Mouse (Mus musculus): ENCODE measurements around the gene Nudt19. TPM values are rescaled to one million over a fixed set of nuclear protein-coding genes. Genes with fewer than 3 reads are reported as not detected.

Gene Nudt19
- polyA plus RNA-seq, 1 experiment from 2014 or later: 135 TPM

DNA sequence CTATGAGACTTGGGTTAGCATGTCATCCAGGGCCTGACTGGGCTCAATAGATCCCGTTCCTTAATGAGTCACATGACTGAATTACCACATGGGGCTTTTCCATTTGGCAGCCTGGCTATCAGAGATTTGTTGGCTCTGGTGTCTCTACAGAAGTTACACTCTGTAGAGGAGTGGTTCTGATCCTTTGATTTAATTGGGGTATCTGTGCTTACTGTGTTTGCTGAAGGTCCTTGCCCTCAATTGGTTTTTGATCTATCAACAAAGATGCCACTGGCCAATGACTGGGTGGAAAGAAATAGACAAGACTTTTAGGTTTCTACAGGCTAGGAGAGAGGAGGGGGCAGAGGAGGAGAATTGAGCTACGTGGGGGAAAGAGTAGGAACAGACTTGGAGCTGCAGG lies 2.6 kb upstream of the Nudt19 start:
- H3K4me2 ChIP-seq (ENCODE audit: low read length): no peak overlapping the region
- H3K9me3 ChIP-seq (replicated peaks; ENCODE audit: low read length): no peaks in the 10 kb centered on the region
- H3K9ac ChIP-seq (ENCODE audit: low read depth, low read length): no peak overlapping the region
- no peaks in the 10 kb centered on the region for H3K36me3 ChIP-seq (ENCODE audit: insufficient read depth, low read length)
- no peaks in the 10 kb centered on the region; the same call in 1 of the 2 replicates for H3K4me1 ChIP-seq (replicated peaks; ENCODE audit: insufficient read depth, low read length)
- TF ChIP-seq CTCF (IDR thresholded peaks at IDR 0.05; ENCODE audit: low read depth): no peak
- H3K4me3 ChIP-seq (replicated peaks; ENCODE audit: low read depth, low read length): no peak overlapping the region
- ATAC-seq (replicated peaks; ENCODE audit: low FRiP score, low read depth) (no peak), DNase-seq (ENCODE audit: low spot score) (no peak)
- no peak overlapping the region for H3K27ac ChIP-seq
- WGBS: 57% methylated on average over 2 of the region's 2 CpGs
- no peaks in the 10 kb centered on the region for H3K27me3 ChIP-seq (ENCODE audit: insufficient read depth, low read length)

DNA sequence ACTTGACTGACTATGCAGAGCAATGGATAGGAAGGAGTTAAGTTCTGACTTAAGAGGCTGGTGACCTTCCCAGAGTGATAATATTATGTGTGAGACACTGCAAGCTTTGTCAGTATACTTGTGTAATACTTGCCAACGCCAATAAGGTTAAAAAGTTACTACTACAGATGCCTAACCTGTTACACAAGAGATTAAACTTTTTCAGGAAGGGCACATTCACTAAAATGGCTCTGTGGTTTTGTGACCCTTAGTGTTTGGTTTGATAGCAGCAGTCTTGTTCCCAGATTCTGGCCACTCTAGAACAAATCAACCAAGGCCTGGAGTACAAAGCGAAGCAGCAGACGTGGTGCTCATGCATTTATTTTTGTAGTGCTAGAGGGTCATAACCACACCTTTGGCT lies 1.5 kb upstream of the Nudt19 start:
- ATAC-seq (replicated peaks; ENCODE audit: low FRiP score, low read depth): no peak
- Histone ChIP-seq H3K4me1 (replicated peaks; ENCODE audit: insufficient read depth, low read length) (no peaks in the 10 kb centered on the region; the same call in 1 of the 2 replicates), H3K9ac (ENCODE audit: low read depth, low read length) (no peak overlapping the region), H3K4me2 (ENCODE audit: low read length) (no peak overlapping the region), H3K27ac (peak overlapping the region; percentile 51; the same call in 1 of the 2 replicates), H3K4me3 (replicated peaks; ENCODE audit: low read depth, low read length) (no peak overlapping the region), H3K9me3 (replicated peaks; ENCODE audit: low read length) (no peaks in the 10 kb centered on the region), H3K27me3 (ENCODE audit: insufficient read depth, low read length) (no peaks in the 10 kb centered on the region), H3K36me3 (ENCODE audit: insufficient read depth, low read length) (no peaks in the 10 kb centered on the region)
- TF ChIP-seq CTCF (IDR thresholded peaks at IDR 0.05; ENCODE audit: low read depth): no peak
- DNase-seq (ENCODE audit: low spot score): no peak
- WGBS: 75% methylated on average over 3 of the region's 3 CpGs

DNA sequence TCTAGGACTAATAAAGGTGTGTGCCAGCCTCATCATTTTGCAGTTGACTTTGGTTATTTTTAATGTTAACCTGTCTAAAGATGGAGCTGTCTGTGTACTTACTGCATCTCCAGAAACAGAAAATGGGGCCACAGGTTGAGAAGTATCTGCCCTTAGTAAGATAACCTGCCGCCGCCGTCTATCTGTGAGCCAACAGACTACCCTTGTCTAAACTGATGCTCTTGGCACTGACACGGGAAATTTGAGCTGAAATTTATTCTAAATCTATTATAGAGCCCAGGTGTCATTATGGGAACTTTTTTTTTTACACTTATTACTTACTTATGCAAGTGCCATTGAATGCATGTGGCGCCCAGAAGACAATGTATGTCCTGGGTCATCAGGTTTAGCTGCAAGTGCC lies 801 bp upstream of the Nudt19 start:
- ATAC-seq (replicated peaks; ENCODE audit: low FRiP score, low read depth): no peak
- DNase-seq (ENCODE audit: low spot score): no peak

DNA sequence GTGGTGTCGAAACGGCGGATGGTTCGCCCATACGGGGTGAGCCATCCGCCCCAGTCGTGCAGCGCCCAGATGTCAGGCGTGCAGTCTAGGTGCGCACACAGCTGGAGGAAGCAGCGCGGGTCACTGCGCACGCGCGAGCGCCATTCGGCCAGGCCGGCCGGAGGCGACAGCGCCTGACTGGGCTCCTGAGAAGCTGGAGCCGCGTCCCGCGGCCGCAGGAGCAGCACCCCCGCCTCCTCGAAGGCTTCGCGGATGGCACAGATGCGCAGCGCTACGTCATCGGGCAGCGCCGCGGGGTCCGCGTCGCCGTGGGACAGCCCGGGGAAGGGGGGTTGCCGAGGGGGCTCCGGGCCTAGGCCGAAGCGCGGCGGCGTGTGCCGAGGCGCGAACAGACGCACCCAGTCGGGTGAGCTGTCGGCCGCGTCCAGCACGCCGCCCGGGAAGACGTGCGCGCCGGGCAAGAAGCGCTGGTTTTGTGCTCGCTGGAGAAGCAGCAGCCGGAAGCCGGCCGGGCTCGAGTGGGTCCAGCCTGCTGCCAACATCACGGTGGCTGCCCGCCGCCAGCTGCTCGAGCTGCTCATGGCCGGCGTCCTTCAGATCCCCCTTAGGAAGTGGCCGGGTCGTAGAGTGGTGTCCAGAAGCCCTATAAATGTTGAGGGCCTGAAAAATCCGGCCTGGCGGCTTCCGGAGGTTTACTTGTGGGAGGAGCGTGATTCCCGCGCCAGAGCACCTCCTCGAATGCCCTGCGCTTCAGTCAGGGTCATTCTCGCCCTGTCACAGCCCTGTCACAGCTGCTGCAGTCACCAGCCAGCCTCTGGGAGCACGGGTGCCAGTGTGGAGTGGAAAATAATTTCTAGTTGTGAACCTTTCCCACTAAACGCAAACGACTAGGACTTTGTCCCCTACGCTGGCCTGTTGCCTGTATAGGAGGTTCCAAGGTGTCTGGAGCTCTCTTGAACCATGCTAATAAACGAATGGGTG lies 590 bp downstream of the Nudt19 start:
- no peaks in the 10 kb centered on the region; the same call in 1 of the 2 replicates for H3K4me1 ChIP-seq (replicated peaks; ENCODE audit: insufficient read depth, low read length)
- DNase-seq (ENCODE audit: low spot score) (peak; percentile 90), ATAC-seq (replicated peaks; ENCODE audit: low FRiP score, low read depth) (peak; percentile 90)
- no peaks in the 10 kb centered on the region for H3K9me3 ChIP-seq (replicated peaks; ENCODE audit: low read length)
- peak overlapping the region; percentile 77 for H3K4me3 ChIP-seq (replicated peaks; ENCODE audit: low read depth, low read length)
- under 1% methylated on average over 92 of the region's 93 CpGs for WGBS
- no peaks in the 10 kb centered on the region for H3K27me3 ChIP-seq (ENCODE audit: insufficient read depth, low read length)
- no peak for TF ChIP-seq CTCF (IDR thresholded peaks at IDR 0.05; ENCODE audit: low read depth)
- peak overlapping the region; percentile 100 for H3K27ac ChIP-seq
- H3K36me3 ChIP-seq (ENCODE audit: insufficient read depth, low read length): peaks cover 4% of the 10 kb centered on the region
- H3K9ac ChIP-seq (ENCODE audit: low read depth, low read length): peak overlapping the region; percentile 98
- H3K4me2 ChIP-seq (ENCODE audit: low read length): peak overlapping the region; percentile 98

More for the DNA sequence above, 801 bp upstream of the Nudt19 start:
- Histone ChIP-seq H3K9ac (ENCODE audit: low read depth, low read length) (no peak overlapping the region), H3K27me3 (ENCODE audit: insufficient read depth, low read length) (no peaks in the 10 kb centered on the region), H3K4me3 (replicated peaks; ENCODE audit: low read depth, low read length) (no peak overlapping the region), H3K4me1 (replicated peaks; ENCODE audit: insufficient read depth, low read length) (no peaks in the 10 kb centered on the region; the same call in 1 of the 2 replicates), H3K27ac (no peak overlapping the region), H3K9me3 (replicated peaks; ENCODE audit: low read length) (no peaks in the 10 kb centered on the region), H3K4me2 (ENCODE audit: low read length) (no peak overlapping the region), H3K36me3 (ENCODE audit: insufficient read depth, low read length) (no peaks in the 10 kb centered on the region)
- WGBS: 92% methylated on average over 5 of the region's 5 CpGs
- no peak for TF ChIP-seq CTCF (IDR thresholded peaks at IDR 0.05; ENCODE audit: low read depth)

DNA sequence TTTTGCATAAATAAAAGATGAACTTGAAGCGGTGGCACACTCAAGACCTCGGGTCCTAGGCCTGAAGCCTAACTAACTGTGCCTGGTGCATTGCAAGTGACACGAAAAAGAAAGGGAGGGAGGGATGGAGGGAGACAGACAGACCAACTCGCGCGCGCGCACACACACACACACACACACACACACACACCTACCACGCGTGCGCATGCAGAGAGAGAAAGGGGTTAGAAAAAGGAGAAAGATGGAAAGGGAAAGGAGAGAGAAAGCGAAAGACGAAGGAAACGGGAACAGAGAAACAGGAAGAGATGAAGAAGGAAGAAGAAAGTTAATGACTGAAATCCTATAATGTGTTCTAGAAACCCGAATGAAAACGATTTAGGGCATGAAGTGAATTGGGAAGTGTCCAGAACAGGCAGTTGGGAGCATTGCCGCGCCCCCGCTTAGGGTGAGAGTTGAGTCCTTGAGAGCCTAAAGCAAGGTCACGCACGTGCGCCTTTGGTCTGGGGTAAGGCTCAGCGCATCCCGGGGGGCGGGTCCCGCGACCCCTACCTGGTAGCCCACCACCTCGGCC lies 1.4 kb downstream of the Nudt19 start:
- H3K4me1 ChIP-seq (replicated peaks; ENCODE audit: insufficient read depth, low read length): no peaks in the 10 kb centered on the region; the same call in 1 of the 2 replicates
- H3K27me3 ChIP-seq (ENCODE audit: insufficient read depth, low read length): no peaks in the 10 kb centered on the region
- peak overlapping the region; percentile 98 for H3K4me2 ChIP-seq (ENCODE audit: low read length)
- H3K9me3 ChIP-seq (replicated peaks; ENCODE audit: low read length): no peaks in the 10 kb centered on the region
- peak overlapping the region; percentile 98 for H3K9ac ChIP-seq (ENCODE audit: low read depth, low read length)
- H3K36me3 ChIP-seq (ENCODE audit: insufficient read depth, low read length): peaks cover 11% of the 10 kb centered on the region
- ATAC-seq (replicated peaks; ENCODE audit: low FRiP score, low read depth) (no peak), DNase-seq (ENCODE audit: low spot score) (peak; percentile 32)
- TF ChIP-seq CTCF (IDR thresholded peaks at IDR 0.05; ENCODE audit: low read depth): no peak
- H3K27ac ChIP-seq: peak overlapping the region; percentile 100
- WGBS: 4% methylated on average over 28 of the region's 28 CpGs
- peak overlapping the region; percentile 77 for H3K4me3 ChIP-seq (replicated peaks; ENCODE audit: low read depth, low read length)
